Mouse (Mus musculus) myocyte (in vitro differentiated cells): ENCODE data around the gene Pop5. TPM values are rescaled to one million over a fixed set of nuclear protein-coding genes. Genes with fewer than 3 reads are reported as not detected.

Experiments
- H3K27me3 ChIP-seq: one replicate; pipeline ENCODE4 v1.6.1; 2011; ENCODE audit not compliant: control insufficient read depth, insufficient read depth, insufficient read length
- H3K36me3 ChIP-seq: one replicate; pipeline ENCODE4 v1.6.1; 2011; ENCODE audit not compliant: control insufficient read depth, insufficient read depth
- H3K4me2 ChIP-seq: one replicate; pipeline ENCODE4 v1.6.1; 2011; ENCODE audit warnings: low read depth, control low read depth
- H3K4me3 ChIP-seq: one replicate; pipeline ENCODE4 v1.5.1; 2011; ENCODE audit warnings: mild to moderate bottlenecking, control low read depth, moderate library complexity
- H3K79me2 ChIP-seq: one replicate; pipeline ENCODE4 v1.6.1; 2011; ENCODE audit not compliant: control insufficient read depth, insufficient read depth
- H3ac ChIP-seq: one replicate; pipeline ENCODE4 v1.6.1; 2011; ENCODE audit not compliant: control insufficient read depth, insufficient read length
- CEBPB ChIP-seq: IDR thresholded peaks from 2 replicates; pipeline ENCODE4 v1.6.1; 2011; ENCODE audit warnings: mild to moderate bottlenecking, moderate library complexity; ENCODE audit not compliant: poor library complexity, insufficient read depth, severe bottlenecking
- E2F4 ChIP-seq: IDR thresholded peaks from one replicate; pipeline ENCODE4 v1.6.1; 2011; ENCODE audit warnings: mild to moderate bottlenecking, control low read depth, moderate library complexity; ENCODE audit not compliant: insufficient read depth
- MAX ChIP-seq: IDR thresholded peaks from one replicate; pipeline ENCODE4 v1.6.1; 2011; ENCODE audit warnings: low read depth, mild to moderate bottlenecking, control low read depth
- MYOD1 ChIP-seq, 3 experiments: IDR thresholded peaks; one replicate each; pipeline ENCODE4 v1.6.1; 2011; ENCODE audit warnings: control low read depth in 2 of 3, low read depth in 2 of 3, mild to moderate bottlenecking in 2 of 3, moderate library complexity in 1 of 3; ENCODE audit not compliant: insufficient read length in 2 of 3, control insufficient read depth in 1 of 3
- MYOG ChIP-seq, 3 experiments: IDR thresholded peaks; one replicate each; pipeline ENCODE4 v1.6.1; 2011; ENCODE audit warnings: control low read depth in 2 of 3, low read depth in 2 of 3, mild to moderate bottlenecking in 2 of 3; ENCODE audit not compliant: insufficient read length in 2 of 3, control insufficient read depth in 1 of 3, insufficient read depth in 1 of 3
- POLR2A ChIP-seq: IDR thresholded peaks from one replicate; pipeline ENCODE4 v1.6.1; 2011; ENCODE audit warnings: low read depth, mild to moderate bottlenecking, control low read depth, moderate library complexity; ENCODE audit not compliant: insufficient read length
- POLR2AphosphoS2 ChIP-seq: IDR thresholded peaks from one replicate; pipeline ENCODE4 v1.6.1; 2011; ENCODE audit warnings: low read depth, control low read depth; ENCODE audit not compliant: insufficient read length
- REST ChIP-seq: IDR thresholded peaks from one replicate; pipeline ENCODE4 v1.6.1; 2011; ENCODE audit warnings: mild to moderate bottlenecking, control low read depth, moderate library complexity; ENCODE audit not compliant: insufficient read depth, insufficient read length
- SRF ChIP-seq: IDR thresholded peaks from one replicate; pipeline ENCODE4 v1.6.1; 2011; ENCODE audit warnings: low read depth; ENCODE audit not compliant: control insufficient read depth, insufficient read length
- TCF12 ChIP-seq: IDR thresholded peaks from one replicate; pipeline ENCODE4 v1.6.1; 2011; ENCODE audit warnings: mild to moderate bottlenecking, control low read depth; ENCODE audit not compliant: poor library complexity, insufficient read depth, severe bottlenecking
- TCF3 ChIP-seq: IDR thresholded peaks from one replicate; pipeline ENCODE4 v1.6.1; 2011; ENCODE audit warnings: low read depth, control low read depth; ENCODE audit not compliant: insufficient read length
- USF1 ChIP-seq: IDR thresholded peaks from one replicate; pipeline ENCODE4 v1.6.1; 2011; ENCODE audit warnings: low read depth, mild to moderate bottlenecking, control low read depth, moderate library complexity
- polyA plus RNA-seq: library from polyadenylated mRNA; unstranded; fragments of >200 nt; fragmentation: generic; extraction: Trizol; gene quantifications from one replicate; pipeline ENCODE4 v1.2.1, GENCODE M21; 2012; ENCODE audit warnings: missing spikeins

The Pop5 gene
- polyA plus RNA-seq, 1 experiment, result 82.3 TPM

- Histone ChIP-seq H3K36me3 (no peaks in the 10 kb centered on the region), H3K4me3 (no peak overlapping the region), H3K27me3 (no peaks in the 10 kb centered on the region), H3K79me2 (peaks cover 32% of the 10 kb centered on the region), H3K4me2 (no peak overlapping the region), H3ac (no peak overlapping the region)
- TF ChIP-seq MAX, result no peak
- TF ChIP-seq REST, result no peak
- no peak for TF ChIP-seq POLR2A
- TF ChIP-seq MYOD1 (IDR thresholded peaks at IDR 0.05; ENCODE audit: control insufficient read depth in 1 of 3, insufficient read length in 2 of 3, low read depth in 2 of 3), result no peak
- no peak for TF ChIP-seq E2F4
- no peak for TF ChIP-seq MYOG (IDR thresholded peaks at IDR 0.05; ENCODE audit: control insufficient read depth in 1 of 3, insufficient read depth in 1 of 3, insufficient read length in 2 of 3, low read depth in 2 of 3)
Measured at GRCm38 (mm10) chr5:115274353-115274752, 38.7 kb downstream of the Pop5 start.

- Histone ChIP-seq H3K4me2 (no peak overlapping the region), H3K36me3 (no peaks in the 10 kb centered on the region), H3K27me3 (no peaks in the 10 kb centered on the region), H3K79me2 (peaks cover 28% of the 10 kb centered on the region), H3ac (no peak overlapping the region), H3K4me3 (no peak overlapping the region)
- TF ChIP-seq SRF (peak; percentile 63), MYOD1 (IDR thresholded peaks at IDR 0.05; ENCODE audit: control insufficient read depth in 1 of 3, insufficient read length in 2 of 3, low read depth in 2 of 3) (no peak)
Measured at GRCm38 (mm10) chr5:115274771-115275170, 39.1 kb downstream of the Pop5 start.

- Histone ChIP-seq H3K4me3 (no peak overlapping the region), H3K79me2 (peaks cover 27% of the 10 kb centered on the region), H3K4me2 (no peak overlapping the region), H3ac (no peak overlapping the region), H3K27me3 (no peaks in the 10 kb centered on the region), H3K36me3 (no peaks in the 10 kb centered on the region)
- TF ChIP-seq MYOG (IDR thresholded peaks at IDR 0.05; ENCODE audit: control insufficient read depth in 1 of 3, insufficient read depth in 1 of 3, insufficient read length in 2 of 3, low read depth in 2 of 3) (no peak), MAX (no peak), MYOD1 (IDR thresholded peaks at IDR 0.05; ENCODE audit: control insufficient read depth in 1 of 3, insufficient read length in 2 of 3, low read depth in 2 of 3) (no peak), USF1 (no peak), POLR2A (no peak), POLR2AphosphoS2 (no peak), E2F4 (no peak), TCF3 (no peak), TCF12 (no peak), REST (no peak), SRF (no peak), CEBPB (no peak)
Measured at GRCm38 (mm10) chr5:115275998-115276397, 40.4 kb downstream of the Pop5 start.

GRCm38 (mm10) chr5:115278053-115278452 is 42.4 kb downstream of the Pop5 start:
- H3K4me2 ChIP-seq, result no peak overlapping the region
- H3K4me3 ChIP-seq, result no peak overlapping the region
- no peak overlapping the region for H3ac ChIP-seq
- H3K27me3 ChIP-seq, result no peaks in the 10 kb centered on the region
- H3K36me3 ChIP-seq, result no peaks in the 10 kb centered on the region
- H3K79me2 ChIP-seq, result peaks cover 21% of the 10 kb centered on the region
- no peak for TF ChIP-seq E2F4
- TF ChIP-seq POLR2A, result no peak
- TF ChIP-seq POLR2AphosphoS2, result no peak
- TF ChIP-seq TCF3, result no peak
- no peak for TF ChIP-seq USF1

GRCm38 (mm10) chr5:115278785-115279184 is 43.1 kb downstream of the Pop5 start:
- Histone ChIP-seq H3K27me3 (no peaks in the 10 kb centered on the region), H3K4me2 (no peak overlapping the region), H3K79me2 (peaks cover 21% of the 10 kb centered on the region), H3K36me3 (peaks cover 5% of the 10 kb centered on the region), H3ac (no peak overlapping the region), H3K4me3 (peak overlapping the region; percentile 86)
- TF ChIP-seq TCF3 (no peak), TCF12 (no peak), CEBPB (no peak), E2F4 (no peak), REST (no peak), MYOG (IDR thresholded peaks at IDR 0.05; ENCODE audit: control insufficient read depth in 1 of 3, insufficient read depth in 1 of 3, insufficient read length in 2 of 3, low read depth in 2 of 3) (no peak), MAX (no peak), USF1 (no peak), MYOD1 (IDR thresholded peaks at IDR 0.05; ENCODE audit: control insufficient read depth in 1 of 3, insufficient read length in 2 of 3, low read depth in 2 of 3) (no peak), POLR2A (no peak), POLR2AphosphoS2 (no peak), SRF (no peak)
